Mouse (Mus musculus) spleen, adult 2 months (tissue): Measurements from ENCODE around the gene Lrrk2. TPM values are rescaled to one million over a fixed set of nuclear protein-coding genes. Genes with fewer than 3 reads are reported as not detected.

Source experiments
- DNase-seq, 2 experiments: peaks; one replicate each; pipeline versions ENCODE4 v3.0.0 to v3.0.0-alpha.2; 2012 to 2021; ENCODE audit warnings: low spot score in 2 of 2, low read depth in 1 of 2
- H3K27ac ChIP-seq: fragments of 200-500 bp; 2 replicates; pipeline ENCODE4 v1.5.1; 2012; ENCODE audit warnings: low read length, inconsistent platforms; ENCODE audit not compliant: insufficient read depth
- H3K27me3 ChIP-seq: fragments of 200-500 bp; 2 replicates; pipeline ENCODE4 v1.6.1; 2012; ENCODE audit warnings: mild to moderate bottlenecking, moderate library complexity, low read length, inconsistent platforms; ENCODE audit not compliant: control insufficient read depth, insufficient read depth
- H3K36me3 ChIP-seq: fragments of 200-500 bp; 2 replicates; pipeline ENCODE4 v1.6.1; 2012; ENCODE audit warnings: mild to moderate bottlenecking, low read length, inconsistent platforms; ENCODE audit not compliant: control insufficient read depth, insufficient read depth
- H3K4me1 ChIP-seq: fragments of 200-500 bp; 2 replicates; pipeline ENCODE4 v1.6.1; 2011; ENCODE audit warnings: inconsistent platforms; ENCODE audit not compliant: control insufficient read depth, insufficient read depth, insufficient read length
- H3K4me3 ChIP-seq: fragments of 200-500 bp; 2 replicates; pipeline ENCODE4 v1.5.1; 2011; ENCODE audit warnings: mild to moderate bottlenecking, inconsistent platforms; ENCODE audit not compliant: insufficient read depth, insufficient read length; ENCODE audit errors: extremely low read depth
- CTCF ChIP-seq: fragments of 200-500 bp; IDR thresholded peaks from 2 replicates; pipeline ENCODE4 v1.5.1; 2011; ENCODE audit warnings: mild to moderate bottlenecking, inconsistent platforms; ENCODE audit not compliant: insufficient read depth, insufficient read length, insufficient replicate concordance; ENCODE audit errors: extremely low read depth
- POLR2A ChIP-seq: fragments of 200-500 bp; IDR thresholded peaks from 2 replicates; pipeline ENCODE4 v1.6.1; 2011; ENCODE audit warnings: low read depth, low read length, inconsistent platforms
- WGBS: fragments of 180-500 bp; shearing (Covaris S2); methylation state at CpG from one replicate; pipeline ENCODE4 v1.1.7; 2018; 5-methylcytosine and 5-hydroxymethylcytosine counted together
- polyA plus RNA-seq: library from polyadenylated mRNA; depleted of rRNA; stranded (reverse); fragments of >200 nt; gene quantifications from 2 replicates; pipeline ENCODE4 v1.2.3, GENCODE M21; 2012

Gene Lrrk2
- polyA plus RNA-seq, 1 experiment = 9.7 TPM

- H3K27ac ChIP-seq = no peak overlapping the region
- DNase-seq = no peak
- no peak overlapping the region for H3K4me3 ChIP-seq
- no peaks in the 10 kb centered on the region for H3K4me1 ChIP-seq
- peaks cover 31% of the 10 kb centered on the region for H3K36me3 ChIP-seq
- TF ChIP-seq POLR2A = no peak
- peak; percentile 17; the same call in 1 of the 2 replicates for TF ChIP-seq CTCF
- 78% methylated on average over 12 of the region's 12 CpGs for WGBS
- H3K27me3 ChIP-seq = no peaks in the 10 kb centered on the region
Observed at GRCm38 (mm10) chr15:91752111-91752510, 79.1 kb downstream of the Lrrk2 start.

GRCm38 (mm10) chr15:91753378-91754080 lies 80.6 kb downstream of the Lrrk2 start:
- WGBS = 89% methylated on average over 14 of the region's 14 CpGs
- DNase-seq = no peak

GRCm38 (mm10) chr15:91754546-91754945 lies 81.6 kb downstream of the Lrrk2 start:
- peak; percentile 14 to 30 for DNase-seq
- no peak overlapping the region for H3K4me3 ChIP-seq

More at GRCm38 (mm10) chr15:91753378-91754080, 80.6 kb downstream of the Lrrk2 start:
- H3K4me3 ChIP-seq = no peak overlapping the region
- H3K4me1 ChIP-seq = no peaks in the 10 kb centered on the region
- no peak overlapping the region for H3K27ac ChIP-seq
- H3K27me3 ChIP-seq = no peaks in the 10 kb centered on the region
- peaks cover 30% of the 10 kb centered on the region for H3K36me3 ChIP-seq
- no peak for TF ChIP-seq CTCF
- no peak for TF ChIP-seq POLR2A

GRCm38 (mm10) chr15:91755756-91756155 lies 82.8 kb downstream of the Lrrk2 start:
- Histone ChIP-seq H3K36me3 (peaks cover 28% of the 10 kb centered on the region), H3K27ac (no peak overlapping the region), H3K27me3 (no peaks in the 10 kb centered on the region), H3K4me3 (no peak overlapping the region), H3K4me1 (no peaks in the 10 kb centered on the region)
- DNase-seq = no peak
- TF ChIP-seq POLR2A = no peak
- TF ChIP-seq CTCF = no peak
- 83% methylated on average over 16 of the region's 16 CpGs for WGBS

More at GRCm38 (mm10) chr15:91754546-91754945, 81.6 kb downstream of the Lrrk2 start:
- WGBS = 32% methylated on average over 3 of the region's 3 CpGs
- H3K27ac ChIP-seq = no peak overlapping the region
- TF ChIP-seq POLR2A = no peak
- TF ChIP-seq CTCF = 0 out of 2 replicates have a peak, but pooled peaks have one; percentile 5
- H3K4me1 ChIP-seq = no peaks in the 10 kb centered on the region
- no peaks in the 10 kb centered on the region for H3K27me3 ChIP-seq
- peaks cover 33% of the 10 kb centered on the region for H3K36me3 ChIP-seq

GRCm38 (mm10) chr15:91772041-91772440 lies 99.1 kb downstream of the Lrrk2 start:
- no peaks in the 10 kb centered on the region for H3K27me3 ChIP-seq
- no peak for DNase-seq
- WGBS = 88% methylated on average over 4 of the region's 4 CpGs
- TF ChIP-seq CTCF (no peak), POLR2A (no peak)
- no peaks in the 10 kb centered on the region for H3K4me1 ChIP-seq
- H3K4me3 ChIP-seq = no peak overlapping the region
- peaks cover 20% of the 10 kb centered on the region for H3K36me3 ChIP-seq
- H3K27ac ChIP-seq = no peak overlapping the region

GRCm38 (mm10) chr15:91779166-91779565 lies 106.2 kb downstream of the Lrrk2 start:
- no peak overlapping the region for H3K27ac ChIP-seq
- H3K36me3 ChIP-seq = peaks cover 17% of the 10 kb centered on the region
- TF ChIP-seq POLR2A (no peak), CTCF (no peak)
- no peaks in the 10 kb centered on the region for H3K27me3 ChIP-seq
- no peak overlapping the region for H3K4me3 ChIP-seq
- DNase-seq = no peak
- 94% methylated on average over 9 of the region's 9 CpGs for WGBS
- H3K4me1 ChIP-seq = no peaks in the 10 kb centered on the region

GRCm38 (mm10) chr15:91781172-91781571 lies 108.2 kb downstream of the Lrrk2 start:
- Histone ChIP-seq H3K36me3 (peaks cover 14% of the 10 kb centered on the region), H3K4me3 (no peak overlapping the region), H3K27ac (no peak overlapping the region), H3K27me3 (no peaks in the 10 kb centered on the region), H3K4me1 (no peaks in the 10 kb centered on the region)
- TF ChIP-seq CTCF (peak; percentile 57; the same call in 1 of the 2 replicates), POLR2A (no peak)
- DNase-seq = peak; percentile 4 to 37
- WGBS = 51% methylated on average over 6 of the region's 6 CpGs
